Mouse (Mus musculus): ENCODE measurements at regions not wholly inside any gene's neighbourhood (a gene's known extent, or its start where the extent isn't known, plus 50 kb on each side); places are given as distances from the start of the nearest gene placed in this dataset.

DNA sequence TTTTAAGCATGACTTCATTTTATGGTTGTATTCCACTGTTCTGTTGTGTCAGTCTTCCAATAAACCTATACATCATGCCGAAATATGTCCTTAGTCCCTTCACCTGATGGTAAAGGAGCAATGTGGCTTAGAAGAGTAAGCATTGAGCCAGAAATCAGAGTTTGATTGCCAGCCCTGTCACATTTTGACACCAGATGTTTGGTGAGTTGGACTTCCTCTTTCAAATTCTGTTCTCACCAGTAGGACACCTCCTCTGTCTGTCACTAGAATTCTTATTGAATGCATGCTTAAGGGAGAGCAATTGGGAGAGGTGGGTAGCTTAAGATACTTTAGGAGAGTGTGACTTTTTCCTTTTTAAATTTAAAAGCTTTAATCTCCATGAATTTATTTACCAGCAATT lies 779.1 kb upstream of the Gm8797 start:
- no peak for DNase-seq (ENCODE audit: low spot score)

DNA sequence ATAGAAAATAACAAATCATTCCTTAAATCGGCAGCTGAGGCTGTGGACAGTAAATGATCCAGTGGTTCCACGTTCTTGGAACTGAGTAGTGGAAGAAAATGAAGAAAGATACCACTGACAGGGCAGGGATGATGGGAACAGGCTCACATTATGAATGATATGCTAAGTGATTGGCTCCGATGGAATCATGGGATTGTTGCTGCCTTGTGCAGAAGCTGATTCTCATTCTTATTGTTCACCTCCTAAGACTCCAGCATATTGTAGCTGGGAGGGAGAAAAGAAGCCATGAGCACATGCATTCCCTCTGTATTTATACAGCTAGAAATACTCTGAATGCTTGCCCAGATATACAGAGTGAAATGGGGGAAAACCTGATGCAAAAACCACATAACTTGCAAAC lies 777.3 kb upstream of the Gm8797 start:
- no peak for DNase-seq (ENCODE audit: low spot score)

DNA sequence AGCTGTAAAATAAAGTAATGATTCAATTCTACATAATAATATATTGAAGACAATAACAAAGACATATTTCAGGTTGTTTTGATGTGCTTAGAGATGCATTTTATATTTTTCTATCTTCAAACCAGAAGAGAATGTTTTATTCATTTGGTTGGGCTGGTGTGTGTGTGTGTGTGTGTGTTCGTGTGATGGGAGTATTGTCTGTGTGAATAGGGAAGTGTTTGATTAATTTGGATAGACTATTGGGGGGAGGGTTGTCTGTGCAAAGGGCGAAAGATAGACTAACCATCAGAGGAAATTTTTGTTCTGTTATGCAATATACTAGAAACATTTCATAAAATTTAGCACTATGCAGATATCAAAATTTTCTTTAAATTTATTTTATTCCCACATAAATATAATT lies 776.8 kb upstream of the Gm8797 start:
- DNase-seq (ENCODE audit: low spot score), result no peak

GRCm38 (mm10) chr3:4974659-4975058 lies 775.9 kb upstream of the Gm8797 start:
- DNase-seq (ENCODE audit: low spot score), result peak; percentile 8

GRCm38 (mm10) chr3:4976344-4976743 lies 774.3 kb upstream of the Gm8797 start:
- no peak for DNase-seq (ENCODE audit: low spot score)

GRCm38 (mm10) chr3:5017742-5018141 lies 732.9 kb upstream of the Gm8797 start:
- no peak for DNase-seq (ENCODE audit: low spot score)
